Mouse (Mus musculus): Measurements from ENCODE around the gene Hadha. TPM values are rescaled to one million over a fixed set of nuclear protein-coding genes. Genes with fewer than 3 reads are reported as not detected.
A peak's percentile ranks its signal among the peaks of the same experiment; 100 is the strongest.

Hadha gene
- polyA plus RNA-seq, 1 experiment from 2014 or later, result 129 TPM

DNA sequence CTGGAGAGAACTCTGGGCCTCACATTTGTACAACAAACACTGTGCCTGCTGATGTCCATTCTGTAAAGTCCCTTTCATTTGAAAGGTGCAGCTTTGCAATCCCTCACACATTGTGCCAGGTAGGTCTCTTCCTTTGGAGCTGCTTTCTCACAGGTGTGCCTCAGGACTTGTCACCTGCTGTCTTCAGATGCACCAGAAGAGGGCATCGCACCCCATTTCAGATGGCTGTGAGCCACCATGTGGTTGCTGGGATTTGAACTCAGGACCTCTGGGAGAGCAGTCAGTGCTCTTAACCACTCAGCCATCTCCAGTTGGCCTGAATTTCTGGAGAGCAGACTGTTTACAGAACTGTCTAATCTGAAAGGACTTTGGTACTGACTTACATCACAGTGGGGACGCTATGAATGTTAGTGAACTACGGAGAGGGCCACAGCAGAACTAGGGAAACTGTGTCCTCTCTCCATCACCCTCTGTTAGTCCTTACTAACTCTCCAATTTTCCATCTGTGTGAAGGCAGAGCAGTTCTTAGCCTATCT lies 42.4 kb downstream of the Hadha start:
- no peak overlapping the region for H3K27ac ChIP-seq (ENCODE audit: low read depth, low read length)
- no peak overlapping the region for H3K4me2 ChIP-seq
- H3K4me1 ChIP-seq (ENCODE audit: control insufficient read depth, insufficient read depth, low read length), result peaks cover 10% of the 10 kb centered on the region
- peaks cover 80% of the 10 kb centered on the region for H3K27me3 ChIP-seq (ENCODE audit: control insufficient read depth, insufficient read depth, low read length)
- H3K9me3 ChIP-seq (replicated peaks; ENCODE audit: control insufficient read depth, low read length), result no peaks in the 10 kb centered on the region
- no peak overlapping the region for H3K9ac ChIP-seq (ENCODE audit: low read depth, low read length)
- ATAC-seq (replicated peaks; ENCODE audit: insufficient number of reproducible peaks, low FRiP score, low TSS enrichment), result no peak
- no peak overlapping the region for H3K4me3 ChIP-seq (ENCODE audit: low read depth, low read length)
- H3K36me3 ChIP-seq (ENCODE audit: control insufficient read depth, insufficient read depth, low read length), result peaks cover 5% of the 10 kb centered on the region
- 79% methylated on average over 3 of the region's 3 CpGs for WGBS (ENCODE audit: insufficient replicate concordance)

DNA sequence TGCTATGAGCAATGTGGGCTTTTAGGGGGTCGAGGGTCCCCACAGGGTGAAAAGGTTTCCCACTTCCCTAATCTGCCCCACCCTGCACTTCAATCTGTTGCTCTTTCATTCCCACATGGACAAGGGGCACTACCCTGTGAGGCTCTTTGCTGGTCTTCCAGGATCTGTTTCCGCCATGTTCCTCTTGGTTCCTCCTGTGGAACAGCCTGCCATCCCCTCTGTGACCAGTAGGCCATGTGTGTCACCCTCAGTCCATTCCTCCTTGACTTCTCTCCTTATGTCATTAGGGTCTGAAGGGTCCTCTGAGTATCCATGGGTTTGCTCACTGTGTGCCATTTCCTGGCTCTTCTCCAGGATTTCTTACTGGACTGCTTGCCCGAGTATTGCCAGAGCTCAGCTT lies 43.2 kb downstream of the Hadha start:
- Histone ChIP-seq H3K9ac (ENCODE audit: low read depth, low read length) (no peak overlapping the region), H3K27ac (ENCODE audit: low read depth, low read length) (no peak overlapping the region), H3K4me1 (ENCODE audit: control insufficient read depth, insufficient read depth, low read length) (peaks cover 10% of the 10 kb centered on the region), H3K36me3 (ENCODE audit: control insufficient read depth, insufficient read depth, low read length) (peaks cover 3% of the 10 kb centered on the region), H3K4me3 (ENCODE audit: low read depth, low read length) (peak overlapping the region; percentile 23; the same call in 1 of the 2 replicates), H3K27me3 (ENCODE audit: control insufficient read depth, insufficient read depth, low read length) (peaks cover 88% of the 10 kb centered on the region), H3K4me2 (peak overlapping the region; percentile 53; the same call in 1 of the 2 replicates), H3K9me3 (replicated peaks; ENCODE audit: control insufficient read depth, low read length) (no peaks in the 10 kb centered on the region)
- WGBS (ENCODE audit: insufficient replicate concordance), result 66% methylated on average over 3 of the region's 3 CpGs
- no peak for ATAC-seq (replicated peaks; ENCODE audit: insufficient number of reproducible peaks, low FRiP score, low TSS enrichment)

DNA sequence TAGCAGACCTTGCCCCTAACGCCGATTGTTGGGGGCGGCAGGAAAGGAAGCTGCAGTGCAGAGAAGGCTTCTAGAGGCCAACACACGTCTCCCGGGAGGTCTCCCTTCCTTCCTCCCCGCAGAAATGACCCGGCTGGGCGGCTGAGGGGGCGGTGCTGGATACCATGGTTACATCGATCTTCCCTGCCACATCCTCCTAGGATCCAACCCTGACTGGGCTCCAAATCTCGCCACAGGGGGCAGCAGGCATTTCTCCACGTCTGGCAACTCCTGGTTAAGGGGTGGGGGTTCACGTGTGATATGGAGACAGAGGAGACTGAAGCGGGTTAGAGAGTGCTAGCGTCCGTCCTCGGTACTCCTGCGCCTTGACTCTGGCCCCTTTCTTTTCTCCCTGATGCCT lies 43.8 kb downstream of the Hadha start:
- H3K27ac ChIP-seq (ENCODE audit: low read depth, low read length), result no peak overlapping the region
- no peaks in the 10 kb centered on the region for H3K9me3 ChIP-seq (replicated peaks; ENCODE audit: control insufficient read depth, low read length)
- no peak overlapping the region for H3K9ac ChIP-seq (ENCODE audit: low read depth, low read length)
- H3K4me3 ChIP-seq (ENCODE audit: low read depth, low read length), result peak overlapping the region; percentile 23
- peaks cover 12% of the 10 kb centered on the region for H3K4me1 ChIP-seq (ENCODE audit: control insufficient read depth, insufficient read depth, low read length)
- WGBS (ENCODE audit: insufficient replicate concordance), result 1% methylated on average over 18 of the region's 18 CpGs
- peaks cover 88% of the 10 kb centered on the region for H3K27me3 ChIP-seq (ENCODE audit: control insufficient read depth, insufficient read depth, low read length)
- peak overlapping the region; percentile 53 for H3K4me2 ChIP-seq
- H3K36me3 ChIP-seq (ENCODE audit: control insufficient read depth, insufficient read depth, low read length), result no peaks in the 10 kb centered on the region
- 0 out of 2 replicates have a peak, but pooled peaks have one; percentile 7 for ATAC-seq (replicated peaks; ENCODE audit: insufficient number of reproducible peaks, low FRiP score, low TSS enrichment)

DNA sequence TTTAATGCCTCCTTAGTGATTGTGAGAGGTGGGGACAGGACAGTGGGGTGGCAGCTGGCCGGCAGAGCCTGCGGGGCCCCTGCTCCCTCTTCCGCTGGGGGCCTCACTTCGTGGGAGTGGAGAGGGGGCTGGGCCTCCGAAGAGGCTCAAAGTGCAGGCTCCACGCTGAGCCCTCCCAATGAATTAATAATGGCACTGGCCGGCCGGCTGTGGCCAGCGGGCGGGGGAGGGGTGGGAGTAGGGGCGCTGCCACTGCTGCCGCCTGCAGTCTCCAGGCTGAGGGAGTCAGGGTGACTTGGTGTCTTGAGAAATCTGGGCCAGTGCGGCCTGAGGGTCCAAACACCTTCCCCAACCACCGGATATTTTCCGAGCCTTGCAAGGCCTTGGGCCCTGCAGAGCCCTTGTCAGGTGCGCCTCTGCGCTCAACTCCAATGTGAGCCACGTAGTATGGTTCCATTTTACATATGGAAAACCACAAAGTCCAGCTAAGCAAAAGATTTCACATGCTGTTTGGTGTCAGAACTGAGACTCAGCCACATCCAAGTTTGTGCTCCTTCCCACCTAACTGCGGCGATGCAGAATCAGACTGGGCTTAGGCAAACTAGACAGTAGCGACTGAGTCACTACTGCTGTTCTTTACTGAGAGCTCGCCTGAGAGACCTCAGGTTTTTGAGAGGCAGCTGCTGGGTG lies 44.4 kb downstream of the Hadha start:
- no peak overlapping the region for H3K9ac ChIP-seq (ENCODE audit: low read depth, low read length)
- H3K27ac ChIP-seq (ENCODE audit: low read depth, low read length), result no peak overlapping the region
- ATAC-seq (replicated peaks; ENCODE audit: insufficient number of reproducible peaks, low FRiP score, low TSS enrichment), result no peak

DNA sequence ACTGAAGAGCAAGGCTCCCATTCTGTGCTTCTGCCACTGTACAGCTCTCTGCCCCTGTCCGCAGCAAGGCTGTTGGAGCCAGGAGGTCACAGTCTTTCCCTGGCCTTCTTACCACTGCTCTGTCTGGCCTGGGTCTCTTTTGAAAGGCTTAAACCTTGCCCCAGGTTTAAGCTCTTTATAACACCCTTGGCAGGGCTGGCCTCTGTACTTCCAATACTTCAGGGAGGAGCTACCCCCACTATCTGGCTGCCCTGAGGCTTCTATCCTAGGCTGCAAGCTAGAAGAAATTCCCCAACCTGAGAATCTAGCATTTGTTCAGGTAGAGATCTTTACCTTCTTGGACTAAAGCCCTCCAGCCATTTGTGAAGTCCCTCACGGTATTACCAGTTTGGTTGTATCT lies 45.1 kb downstream of the Hadha start:
- WGBS (ENCODE audit: insufficient replicate concordance), result 44% methylated on average over 2 of the region's 2 CpGs
- Histone ChIP-seq H3K4me2 (no peak overlapping the region), H3K4me1 (ENCODE audit: control insufficient read depth, insufficient read depth, low read length) (peaks cover 18% of the 10 kb centered on the region), H3K27ac (ENCODE audit: low read depth, low read length) (no peak overlapping the region), H3K36me3 (ENCODE audit: control insufficient read depth, insufficient read depth, low read length) (no peaks in the 10 kb centered on the region), H3K4me3 (ENCODE audit: low read depth, low read length) (no peak overlapping the region), H3K27me3 (ENCODE audit: control insufficient read depth, insufficient read depth, low read length) (peaks cover 91% of the 10 kb centered on the region), H3K9me3 (replicated peaks; ENCODE audit: control insufficient read depth, low read length) (no peaks in the 10 kb centered on the region), H3K9ac (ENCODE audit: low read depth, low read length) (no peak overlapping the region)
- ATAC-seq (replicated peaks; ENCODE audit: insufficient number of reproducible peaks, low FRiP score, low TSS enrichment), result no peak

More for the DNA sequence above, 44.4 kb downstream of the Hadha start:
- Histone ChIP-seq H3K4me1 (ENCODE audit: control insufficient read depth, insufficient read depth, low read length) (peaks cover 13% of the 10 kb centered on the region), H3K4me2 (peak overlapping the region; percentile 53), H3K4me3 (ENCODE audit: low read depth, low read length) (peak overlapping the region; percentile 23), H3K27me3 (ENCODE audit: control insufficient read depth, insufficient read depth, low read length) (peaks cover 88% of the 10 kb centered on the region), H3K9me3 (replicated peaks; ENCODE audit: control insufficient read depth, low read length) (no peaks in the 10 kb centered on the region), H3K36me3 (ENCODE audit: control insufficient read depth, insufficient read depth, low read length) (no peaks in the 10 kb centered on the region)
- WGBS (ENCODE audit: insufficient replicate concordance), result 6% methylated on average over 22 of the region's 22 CpGs

DNA sequence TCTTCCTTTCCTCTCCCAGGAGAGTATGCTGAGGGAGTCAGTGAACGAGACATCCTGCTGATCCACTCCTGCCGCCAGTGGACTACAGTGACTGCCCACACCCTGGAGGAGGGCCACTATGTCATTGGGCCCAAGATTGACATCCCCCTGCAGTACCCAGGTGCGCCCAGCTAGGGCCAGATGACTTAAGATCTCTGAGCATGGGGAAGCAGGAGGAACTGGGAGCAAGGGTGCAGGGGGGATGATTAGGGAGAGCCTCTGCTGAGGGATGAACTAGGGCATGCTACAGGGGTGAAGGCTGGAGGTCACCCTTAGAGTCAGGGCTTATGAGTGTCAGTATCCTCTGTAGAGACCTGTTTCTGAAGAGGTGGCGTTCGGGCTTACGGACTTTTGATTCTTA lies 46.7 kb downstream of the Hadha start:
- peaks cover 17% of the 10 kb centered on the region for H3K4me1 ChIP-seq (ENCODE audit: control insufficient read depth, insufficient read depth, low read length)
- no peak overlapping the region for H3K9ac ChIP-seq (ENCODE audit: low read depth, low read length)
- ATAC-seq (replicated peaks; ENCODE audit: insufficient number of reproducible peaks, low FRiP score, low TSS enrichment), result no peak
- no peak overlapping the region for H3K4me2 ChIP-seq
- no peaks in the 10 kb centered on the region for H3K9me3 ChIP-seq (replicated peaks; ENCODE audit: control insufficient read depth, low read length)
- 61% methylated on average over 6 of the region's 6 CpGs for WGBS (ENCODE audit: insufficient replicate concordance)
- no peak overlapping the region for H3K27ac ChIP-seq (ENCODE audit: low read depth, low read length)
- H3K27me3 ChIP-seq (ENCODE audit: control insufficient read depth, insufficient read depth, low read length), result peaks cover 90% of the 10 kb centered on the region
- no peaks in the 10 kb centered on the region for H3K36me3 ChIP-seq (ENCODE audit: control insufficient read depth, insufficient read depth, low read length)
- no peak overlapping the region for H3K4me3 ChIP-seq (ENCODE audit: low read depth, low read length)

DNA sequence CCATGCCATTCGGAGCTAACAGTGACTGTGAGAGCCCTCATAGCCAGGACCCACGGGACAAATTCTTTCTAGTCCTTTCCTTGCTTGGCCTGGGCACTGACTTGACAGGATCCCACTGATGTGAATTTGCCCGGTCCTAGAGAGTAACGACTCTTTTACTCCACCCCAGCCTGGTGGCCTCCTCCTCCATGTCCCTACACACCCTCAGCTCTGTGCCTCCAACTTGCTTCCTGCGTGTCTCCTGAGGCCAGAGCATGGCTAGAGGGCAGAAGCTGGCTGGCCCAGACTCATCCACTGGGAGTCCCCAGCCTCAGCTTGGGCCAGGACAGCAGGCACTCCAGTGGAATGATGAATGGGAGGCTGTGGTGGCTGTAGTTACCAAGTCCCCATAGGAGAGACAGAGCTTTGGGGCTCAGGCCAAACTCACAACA lies 47.3 kb downstream of the Hadha start:
- H3K9ac ChIP-seq (ENCODE audit: low read depth, low read length), result no peak overlapping the region
- no peak for ATAC-seq (replicated peaks; ENCODE audit: insufficient number of reproducible peaks, low FRiP score, low TSS enrichment)
- H3K27me3 ChIP-seq (ENCODE audit: control insufficient read depth, insufficient read depth, low read length), result peaks cover 86% of the 10 kb centered on the region

DNA sequence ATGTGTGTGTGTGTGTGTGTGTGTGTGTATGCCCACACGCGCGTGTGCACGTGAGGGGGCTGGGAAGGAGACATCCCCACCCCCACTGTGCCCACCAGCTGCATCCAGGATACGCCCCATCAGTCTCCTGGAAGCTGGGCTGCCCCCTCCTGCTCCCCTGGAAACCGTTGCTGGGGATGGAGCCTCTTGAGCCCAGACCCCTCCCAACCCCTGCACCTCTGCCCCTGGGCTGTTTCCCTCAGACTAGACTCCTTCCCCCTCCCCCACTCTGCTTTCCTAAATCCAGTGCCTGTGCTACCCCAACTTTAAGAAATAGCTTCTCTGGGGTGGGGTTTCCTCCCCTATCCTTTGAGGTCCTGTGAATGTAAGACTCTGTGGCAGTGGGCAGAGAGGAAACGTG lies 47.8 kb downstream of the Hadha start:
- 7% methylated on average over 7 of the region's 7 CpGs for WGBS (ENCODE audit: insufficient replicate concordance)

More for the DNA sequence above, 47.3 kb downstream of the Hadha start:
- no peaks in the 10 kb centered on the region for H3K36me3 ChIP-seq (ENCODE audit: control insufficient read depth, insufficient read depth, low read length)
- no peak overlapping the region for H3K27ac ChIP-seq (ENCODE audit: low read depth, low read length)
- no peak overlapping the region for H3K4me3 ChIP-seq (ENCODE audit: low read depth, low read length)
- no peak overlapping the region for H3K4me2 ChIP-seq
- H3K9me3 ChIP-seq (replicated peaks; ENCODE audit: control insufficient read depth, low read length), result no peaks in the 10 kb centered on the region
- peaks cover 17% of the 10 kb centered on the region for H3K4me1 ChIP-seq (ENCODE audit: control insufficient read depth, insufficient read depth, low read length)
- 8% methylated on average over 5 of the region's 5 CpGs for WGBS (ENCODE audit: insufficient replicate concordance)

DNA sequence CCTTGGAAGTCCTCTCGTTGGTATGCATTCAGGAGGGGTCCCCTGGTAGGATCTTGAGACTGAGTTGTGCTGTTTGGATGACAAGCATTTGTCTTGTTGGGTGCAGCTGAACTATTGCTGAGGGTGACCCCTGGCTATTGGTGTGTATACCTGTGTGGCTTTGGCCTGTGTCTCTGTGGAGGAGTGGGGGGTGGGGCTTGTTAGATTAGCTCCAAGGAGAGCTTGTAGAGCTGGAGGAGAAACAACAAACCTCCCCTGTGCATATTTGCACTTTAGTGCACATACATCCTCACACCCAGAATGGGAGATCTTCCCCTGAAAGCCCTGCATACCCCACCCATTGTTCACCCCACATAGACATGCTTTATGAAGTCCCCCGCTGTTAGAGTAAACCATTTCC lies 48.2 kb downstream of the Hadha start:
- ATAC-seq (replicated peaks; ENCODE audit: insufficient number of reproducible peaks, low FRiP score, low TSS enrichment), result no peak
- Histone ChIP-seq H3K4me1 (ENCODE audit: control insufficient read depth, insufficient read depth, low read length) (peaks cover 17% of the 10 kb centered on the region), H3K4me3 (ENCODE audit: low read depth, low read length) (no peak overlapping the region), H3K9ac (ENCODE audit: low read depth, low read length) (no peak overlapping the region), H3K27ac (ENCODE audit: low read depth, low read length) (no peak overlapping the region), H3K4me2 (no peak overlapping the region), H3K36me3 (ENCODE audit: control insufficient read depth, insufficient read depth, low read length) (no peaks in the 10 kb centered on the region), H3K27me3 (ENCODE audit: control insufficient read depth, insufficient read depth, low read length) (peaks cover 79% of the 10 kb centered on the region), H3K9me3 (replicated peaks; ENCODE audit: control insufficient read depth, low read length) (no peaks in the 10 kb centered on the region)
- 20% methylated on average over 2 of the region's 2 CpGs for WGBS (ENCODE audit: insufficient replicate concordance)

More for the DNA sequence above, 47.8 kb downstream of the Hadha start:
- Histone ChIP-seq H3K4me1 (ENCODE audit: control insufficient read depth, insufficient read depth, low read length) (peaks cover 17% of the 10 kb centered on the region), H3K9me3 (replicated peaks; ENCODE audit: control insufficient read depth, low read length) (no peaks in the 10 kb centered on the region), H3K4me2 (no peak overlapping the region), H3K27ac (ENCODE audit: low read depth, low read length) (no peak overlapping the region), H3K27me3 (ENCODE audit: control insufficient read depth, insufficient read depth, low read length) (peaks cover 82% of the 10 kb centered on the region), H3K36me3 (ENCODE audit: control insufficient read depth, insufficient read depth, low read length) (no peaks in the 10 kb centered on the region), H3K9ac (ENCODE audit: low read depth, low read length) (no peak overlapping the region), H3K4me3 (ENCODE audit: low read depth, low read length) (no peak overlapping the region)
- ATAC-seq (replicated peaks; ENCODE audit: insufficient number of reproducible peaks, low FRiP score, low TSS enrichment), result no peak
